Mouse (Mus musculus) MEL (cell line): Measurements from ENCODE around the gene Ksr1. TPM values are rescaled to one million over a fixed set of nuclear protein-coding genes. Genes with fewer than 3 reads are reported as not detected.

Experiments
- DNase-seq: peaks from one replicate; pipeline ENCODE4 v3.0.0; 2011; ENCODE audit warnings: low read depth, low spot score
- H3K27ac ChIP-seq: 2 replicates; pipeline ENCODE4 v1.5.1; 2012; ENCODE audit warnings: low read depth, mild to moderate bottlenecking, control low read depth, low read length, moderate library complexity; ENCODE audit not compliant: control insufficient read depth
- H3K27me3 ChIP-seq, 2 experiments: fragments of 150-350 bp in 1 of 2; sonication (generic) in 1 of 2; 2 replicates each; pipeline ENCODE4 v1.6.1; 2012; ENCODE audit warnings: low read length in 2 of 2, mild to moderate bottlenecking in 2 of 2, improper control_type of control experiment in 1 of 2, moderate library complexity in 1 of 2; ENCODE audit not compliant: insufficient read depth in 2 of 2, control insufficient read depth in 1 of 2
- H3K36me3 ChIP-seq, 2 experiments: 2 replicates each; pipeline ENCODE4 v1.6.1; 2012 to 2014; ENCODE audit warnings: low read length in 2 of 2, improper control_type of control experiment in 1 of 2, inconsistent platforms in 1 of 2, mild to moderate bottlenecking in 1 of 2; ENCODE audit not compliant: insufficient read depth in 2 of 2, control insufficient read depth in 1 of 2
- H3K4me1 ChIP-seq, 2 experiments: fragments of 150-350 bp in 1 of 2; sonication (generic) in 1 of 2; 2 replicates each; pipeline ENCODE4 v1.6.1; 2012; ENCODE audit warnings: low read length in 2 of 2, improper control_type of control experiment in 1 of 2, mild to moderate bottlenecking in 1 of 2; ENCODE audit not compliant: insufficient read depth in 2 of 2, control insufficient read depth in 1 of 2
- H3K4me3 ChIP-seq, 2 experiments: fragments of 150-350 bp in 1 of 2; sonication (generic) in 1 of 2; 2 replicates each; pipeline ENCODE4 v1.5.1; 2012; ENCODE audit warnings: low read depth in 2 of 2, low read length in 2 of 2, mild to moderate bottlenecking in 2 of 2, moderate library complexity in 2 of 2, control low read depth in 1 of 2, improper control_type of control experiment in 1 of 2; ENCODE audit not compliant: control insufficient read depth in 1 of 2, insufficient read depth in 1 of 2
- H3K79me2 ChIP-seq: 2 replicates; pipeline ENCODE4 v1.6.1; 2012; ENCODE audit warnings: mild to moderate bottlenecking, low read length, moderate library complexity; ENCODE audit not compliant: control insufficient read depth, poor library complexity, insufficient read depth
- H3K9ac ChIP-seq: 2 replicates; pipeline ENCODE4 v1.6.1; 2012; ENCODE audit warnings: low read depth, mild to moderate bottlenecking, control low read depth, low read length, moderate library complexity; ENCODE audit not compliant: control insufficient read depth, poor library complexity, severe bottlenecking
- H3K9me3 ChIP-seq: fragments of 150-350 bp; sonication (generic); replicated peaks from 2 replicates; pipeline ENCODE4 v1.6.1; 2012; ENCODE audit warnings: mild to moderate bottlenecking, low read length, improper control_type of control experiment, moderate library complexity; ENCODE audit not compliant: insufficient read depth
- CHD2 ChIP-seq: IDR thresholded peaks from 2 replicates; pipeline ENCODE4 v1.6.1; 2011; ENCODE audit warnings: low read length, improper control_type of control experiment
- CTCF ChIP-seq, 3 experiments: IDR thresholded peaks in 2 of 3; conservative IDR thresholded peaks in 1 of 3; 2 replicates each; pipeline ENCODE4 v1.5.1; 2011 to 2012; ENCODE audit warnings: low read length in 3 of 3, low read depth in 2 of 3, mild to moderate bottlenecking in 2 of 3, improper control_type of control experiment in 1 of 3, inconsistent platforms in 1 of 3, mixed read lengths in 1 of 3, moderate library complexity in 1 of 3; ENCODE audit not compliant: control insufficient read depth in 1 of 3, insufficient read depth in 1 of 3, poor library complexity in 1 of 3, severe bottlenecking in 1 of 3
- MAFK ChIP-seq: IDR thresholded peaks from 2 replicates; pipeline ENCODE4 v1.6.1; 2011; ENCODE audit warnings: low read depth, mild to moderate bottlenecking, low read length, improper control_type of control experiment, borderline replicate concordance
- MAX ChIP-seq: IDR thresholded peaks from 2 replicates; pipeline ENCODE4 v1.6.1; 2011; ENCODE audit warnings: low read length, improper control_type of control experiment
- MAZ ChIP-seq: IDR thresholded peaks from 2 replicates; pipeline ENCODE4 v1.6.1; 2012; ENCODE audit warnings: low read depth, mild to moderate bottlenecking, inconsistent platforms, low read length, improper control_type of control experiment
- MXI1 ChIP-seq: IDR thresholded peaks from 2 replicates; pipeline ENCODE4 v1.6.1; 2011; ENCODE audit warnings: mild to moderate bottlenecking, low read depth, low read length, improper control_type of control experiment
- MYB ChIP-seq: IDR thresholded peaks from 2 replicates; pipeline ENCODE4 v1.6.1; 2011; ENCODE audit warnings: mild to moderate bottlenecking, low read depth, low read length, improper control_type of control experiment
- MYC ChIP-seq: IDR thresholded peaks from 2 replicates; pipeline ENCODE4 v1.6.1; 2011; ENCODE audit warnings: low read depth, mild to moderate bottlenecking, low read length, improper control_type of control experiment, moderate library complexity
- RAD21 ChIP-seq: IDR thresholded peaks from 2 replicates; pipeline ENCODE4 v1.6.1; 2011; ENCODE audit warnings: mild to moderate bottlenecking, low read depth, low read length, improper control_type of control experiment
- RCOR1 ChIP-seq: IDR thresholded peaks from 2 replicates; pipeline ENCODE4 v1.6.1; 2012; ENCODE audit warnings: low read depth, mild to moderate bottlenecking, inconsistent platforms, low read length, improper control_type of control experiment
- SMC3 ChIP-seq: IDR thresholded peaks from 2 replicates; pipeline ENCODE4 v1.6.1; 2011; ENCODE audit warnings: low read depth, low read length, improper control_type of control experiment
- UBTF ChIP-seq: IDR thresholded peaks from 2 replicates; pipeline ENCODE4 v1.6.1; 2012; ENCODE audit warnings: low read depth, mild to moderate bottlenecking, inconsistent platforms, low read length, improper control_type of control experiment, moderate library complexity, borderline replicate concordance; ENCODE audit not compliant: insufficient read depth
- ZC3H11A ChIP-seq: IDR thresholded peaks from 2 replicates; pipeline ENCODE4 v1.6.1; 2012; ENCODE audit warnings: low read depth, mild to moderate bottlenecking, inconsistent platforms, low read length, improper control_type of control experiment
- ZKSCAN1 ChIP-seq: IDR thresholded peaks from 2 replicates; pipeline ENCODE4 v1.6.1; 2012; ENCODE audit warnings: low read depth, mild to moderate bottlenecking, inconsistent platforms, low read length, improper control_type of control experiment, moderate library complexity
- ZNF384 ChIP-seq: IDR thresholded peaks from 2 replicates; pipeline ENCODE4 v1.6.1; 2012; ENCODE audit warnings: low read depth, mild to moderate bottlenecking, inconsistent platforms, low read length, improper control_type of control experiment
- polyA plus RNA-seq, 2 experiments: library from polyadenylated mRNA; stranded (reverse) in 1 of 2; unstranded in 1 of 2; fragments of >175 nt in 1 of 2; fragments of >200 nt in 1 of 2; gene quantifications; 2 replicates each; pipeline versions ENCODE4 v1.2.1 to v1.2.4; 2012; ENCODE audit warnings: low replicate concordance in 2 of 2, low read depth in 1 of 2; ENCODE audit not compliant: insufficient read length in 2 of 2, insufficient read depth in 1 of 2, missing spikeins in 1 of 2
- total RNA-seq: library from RNA; depleted of rRNA; stranded (reverse); fragments of 300-350 nt; gene quantifications from 2 replicates; pipeline ENCODE4 v1.2.3, GENCODE M21; 2012

Gene Ksr1
- total and polyA plus RNA-seq, 3 experiments: 9.7 to 18.4 TPM; not detected in 1

DNA sequence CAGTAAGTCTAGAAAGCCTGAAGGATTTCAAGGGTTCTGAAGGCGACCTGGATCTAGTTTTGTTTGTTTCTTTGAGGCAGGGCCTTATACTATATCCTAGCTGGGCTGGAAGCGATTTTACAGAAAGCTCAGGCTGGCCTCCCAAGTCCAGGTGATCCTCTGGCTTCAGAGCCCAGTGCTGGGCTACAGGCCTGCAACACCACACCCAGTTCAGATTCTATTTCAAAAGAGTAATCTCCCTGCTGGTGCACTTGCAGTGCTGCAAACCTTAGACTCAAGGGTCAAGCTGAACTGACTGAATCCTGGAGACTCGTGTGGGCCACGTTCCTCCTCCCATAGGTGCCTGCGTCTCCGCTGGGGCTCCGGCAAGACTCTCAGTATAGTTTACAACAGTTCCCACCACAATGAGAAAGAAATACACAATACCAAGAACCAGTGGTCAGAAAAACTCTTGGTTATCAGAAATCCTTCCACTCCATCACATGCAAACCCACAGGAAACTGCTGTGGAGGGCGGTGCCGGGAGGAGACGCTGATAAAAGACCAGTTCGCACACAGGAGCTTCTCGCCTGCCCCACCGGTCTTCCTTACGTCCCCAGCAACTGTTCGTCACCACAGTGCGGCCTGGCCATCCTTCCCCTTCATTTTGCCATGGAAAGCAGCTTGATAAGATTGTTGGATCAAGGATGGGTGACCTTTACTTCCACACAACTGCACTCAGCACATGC, 95.3 kb downstream of the Ksr1 start (continued):
- TF ChIP-seq CHD2 (no peak), MXI1 (peak; percentile 75), RAD21 (no peak), MAX (peak; percentile 77; the same call in 1 of the 2 replicates), ZKSCAN1 (no peak), MYB (peak; percentile 65; the same call in 1 of the 2 replicates)

DNA sequence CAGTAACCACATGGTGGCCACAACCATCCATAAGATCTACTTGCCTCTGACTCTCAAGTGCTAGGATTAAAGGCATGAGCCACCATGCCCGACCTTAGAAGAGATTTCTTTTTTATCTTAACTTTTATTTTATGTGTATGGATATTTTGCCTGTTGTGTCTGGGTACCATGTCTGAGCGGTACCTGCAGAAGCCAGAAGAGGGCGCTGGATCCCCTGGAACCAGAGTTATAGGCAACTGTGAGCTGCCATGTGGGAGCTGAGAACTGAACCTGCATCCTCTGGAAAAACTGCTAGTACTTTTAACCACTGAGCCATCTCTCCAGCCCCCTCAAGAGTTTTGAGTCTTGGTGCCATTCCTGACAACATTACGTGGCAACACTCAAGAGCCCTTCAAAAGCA, 97.3 kb downstream of the Ksr1 start:
- Histone ChIP-seq H3K4me3 (no peak overlapping the region), H3K9ac (no peak overlapping the region), H3K27me3 (no peaks in the 10 kb centered on the region), H3K27ac (no peak overlapping the region), H3K4me1 (peaks cover 26 to 36% of the 10 kb centered on the region in 2 experiments), H3K79me2 (no peaks in the 10 kb centered on the region), H3K36me3 (peaks cover 3 to 32% of the 10 kb centered on the region in 2 experiments; a peak in 2 of 4 replicates), H3K9me3 (no peaks in the 10 kb centered on the region)
- no peak for TF ChIP-seq UBTF
- TF ChIP-seq MXI1: no peak
- TF ChIP-seq MAZ: no peak
- TF ChIP-seq MAFK: no peak
- peak; percentile 26; the same call in 1 of the 2 replicates for TF ChIP-seq ZC3H11A
- peak; percentile 57 for TF ChIP-seq SMC3
- 0 out of 2 replicates have a peak, but pooled peaks have one; percentile 25 for TF ChIP-seq MYC
- peak; percentile 59 for TF ChIP-seq RAD21
- TF ChIP-seq CTCF (IDR thresholded peaks at IDR 0.05 in 2 of 3, conservative IDR thresholded peaks at IDR 0.05 in 1 of 3; ENCODE audit: control insufficient read depth in 1 of 3, insufficient read depth in 1 of 3, low read depth in 2 of 3, low read length in 3 of 3, poor library complexity in 1 of 3, severe bottlenecking in 1 of 3): peak; percentile 43 to 74 (median 63)
- no peak for TF ChIP-seq ZNF384
- peak; percentile 50 for DNase-seq

DNA sequence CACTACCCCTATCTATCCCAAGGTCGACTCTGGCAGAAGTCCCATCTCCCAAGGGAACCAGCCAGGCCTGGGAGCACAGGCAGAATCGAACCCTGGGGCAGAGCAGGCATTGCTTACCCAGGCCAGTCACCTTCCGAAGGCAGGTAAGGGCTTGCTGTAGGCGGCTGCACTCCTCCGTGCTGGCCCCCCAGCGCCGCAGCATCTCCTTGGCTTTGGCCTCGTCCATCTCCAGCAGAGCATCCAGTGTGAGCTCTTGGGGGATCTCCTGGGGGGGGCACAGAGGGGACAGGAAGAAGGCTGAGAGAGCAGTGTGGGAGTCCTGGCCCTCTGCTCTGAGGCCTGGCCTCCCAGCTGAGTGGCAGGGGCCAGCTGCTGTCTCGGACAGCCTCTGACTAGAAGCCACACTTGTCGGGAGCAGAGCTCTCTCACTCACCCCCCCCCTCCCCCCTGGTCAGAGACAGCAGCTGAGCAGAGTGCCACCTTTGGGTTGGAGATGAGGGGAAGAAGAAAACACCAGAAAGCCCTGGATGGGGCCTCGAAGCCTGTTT, 99.0 kb downstream of the Ksr1 start:
- H3K79me2 ChIP-seq: no peaks in the 10 kb centered on the region
- no peaks in the 10 kb centered on the region for H3K27me3 ChIP-seq
- peaks cover 11 to 20% of the 10 kb centered on the region in 2 experiments for H3K4me1 ChIP-seq
- peaks cover 5 to 18% of the 10 kb centered on the region in 2 experiments; a peak in 3 of 4 replicates for H3K36me3 ChIP-seq
- no peaks in the 10 kb centered on the region for H3K9me3 ChIP-seq
- H3K27ac ChIP-seq: no peak overlapping the region
- no peak for DNase-seq
- H3K9ac ChIP-seq: no peak overlapping the region
- TF ChIP-seq ZNF384 (no peak), RCOR1 (no peak)
- no peak overlapping the region for H3K4me3 ChIP-seq
